Mouse (Mus musculus) spleen, postnatal 14 days (tissue): ENCODE data around the gene Rnf114.

Experiments
- DNase-seq, 2 experiments: peaks; one replicate each; pipeline ENCODE4 v3.0.0; 2021 to 2022; ENCODE audit warnings: low spot score in 2 of 2

Rnf114 gene

DNA sequence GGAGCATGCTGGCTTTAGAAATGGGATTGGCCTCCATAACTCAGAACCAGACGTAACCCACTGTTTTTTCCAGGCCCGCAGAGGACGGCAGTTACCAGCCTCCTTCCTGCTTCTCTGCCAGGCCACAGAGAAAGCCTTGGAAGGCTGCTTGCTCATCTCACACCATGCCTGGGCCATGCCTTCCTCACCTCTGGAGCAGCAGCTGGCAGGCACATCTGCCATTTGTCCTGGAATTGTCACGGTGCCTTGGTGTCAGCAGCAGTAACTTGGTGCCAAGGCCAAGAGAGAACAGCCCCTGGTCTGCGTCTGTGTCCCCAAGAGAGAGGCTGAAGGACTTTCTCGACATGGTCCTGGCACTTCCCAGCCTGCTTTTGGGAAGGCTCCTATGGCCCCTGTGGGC, 18.2 kb upstream of the Rnf114 start:
- DNase-seq: no peak

DNA sequence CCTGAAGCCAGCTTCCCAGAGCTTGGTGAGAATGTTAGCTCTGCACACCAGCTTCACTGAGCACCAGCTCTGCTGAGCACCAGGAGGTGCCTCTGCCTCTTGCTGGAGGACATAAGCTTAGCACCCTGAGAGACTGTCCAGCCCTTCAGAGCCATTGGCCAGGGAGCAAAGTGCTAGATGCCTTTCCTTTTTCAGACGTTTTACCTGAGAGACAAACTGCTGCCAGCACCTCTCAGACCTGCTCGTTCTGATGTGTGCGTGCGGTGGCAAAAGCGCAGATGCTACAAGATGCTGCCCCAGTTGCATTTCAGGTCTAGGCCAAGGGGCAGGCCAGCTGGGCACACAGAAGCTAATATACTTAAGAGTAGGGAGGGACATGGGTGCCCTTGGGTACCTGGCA, 16.8 kb upstream of the Rnf114 start:
- no peak for DNase-seq

DNA sequence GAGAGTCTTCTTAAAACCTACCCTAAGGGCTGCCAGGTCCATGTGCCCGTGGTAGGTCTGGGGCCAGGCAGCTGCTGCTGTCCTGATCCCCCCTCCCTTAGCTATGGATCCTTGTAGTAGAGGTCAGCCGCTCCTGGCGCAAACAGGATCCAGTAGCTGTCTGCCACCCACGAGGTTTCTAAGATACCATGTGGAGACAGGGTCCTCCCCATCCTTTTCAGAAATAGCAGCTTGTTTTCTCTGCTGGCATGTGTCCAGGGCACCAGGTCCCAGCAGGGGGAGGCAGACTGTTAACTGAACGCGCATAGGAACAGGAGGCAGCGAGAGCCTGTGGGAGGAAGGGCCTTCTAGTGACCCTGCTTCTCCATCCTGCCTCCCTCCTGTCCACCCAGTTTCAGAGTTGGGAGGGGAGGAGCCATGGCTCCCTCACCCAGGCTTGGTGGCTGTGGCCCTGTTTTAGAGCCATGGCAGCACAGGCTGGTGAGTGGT, 16.2 kb upstream of the Rnf114 start:
- no peak for DNase-seq

DNA sequence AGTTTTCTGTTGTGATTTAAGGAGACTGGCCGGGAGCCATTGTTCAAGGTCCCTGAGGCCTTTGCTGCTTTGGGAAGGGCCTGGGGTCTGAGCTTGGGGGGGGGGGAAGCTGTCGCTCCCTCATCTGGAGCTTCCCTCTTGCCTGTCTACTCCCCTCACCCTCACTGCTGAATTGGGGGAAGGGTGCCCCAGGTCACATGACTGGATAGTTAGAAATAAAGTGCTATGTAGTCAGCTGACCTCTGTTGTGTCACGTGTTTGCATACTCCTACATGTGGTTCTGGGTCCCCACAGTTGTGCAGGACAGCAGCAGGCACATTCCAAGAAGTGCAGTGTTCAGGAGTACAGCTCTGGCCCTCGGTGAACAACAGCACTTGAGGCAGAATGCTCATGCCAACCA, 15.7 kb upstream of the Rnf114 start:
- DNase-seq: no peak

DNA sequence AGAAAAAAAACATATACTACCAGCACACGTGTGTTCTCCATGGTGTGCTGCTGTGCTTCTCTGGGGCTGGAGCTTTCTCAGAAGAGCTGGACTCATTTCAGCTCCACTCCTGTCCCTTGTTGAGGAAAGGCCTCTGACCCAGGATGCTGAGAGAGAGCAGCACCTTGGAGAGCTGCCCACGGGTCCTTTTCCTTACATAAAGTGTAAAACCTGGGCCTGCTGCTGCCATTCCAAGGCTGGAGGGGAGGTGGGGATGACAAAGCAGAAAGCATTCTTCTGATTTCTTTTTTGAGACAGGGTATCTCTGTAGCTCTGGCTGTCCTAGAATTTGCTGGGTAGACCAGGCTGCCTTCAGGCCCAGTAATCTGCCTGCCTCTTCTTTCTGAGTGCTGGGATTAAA, 14.3 kb upstream of the Rnf114 start:
- DNase-seq: no peak

DNA sequence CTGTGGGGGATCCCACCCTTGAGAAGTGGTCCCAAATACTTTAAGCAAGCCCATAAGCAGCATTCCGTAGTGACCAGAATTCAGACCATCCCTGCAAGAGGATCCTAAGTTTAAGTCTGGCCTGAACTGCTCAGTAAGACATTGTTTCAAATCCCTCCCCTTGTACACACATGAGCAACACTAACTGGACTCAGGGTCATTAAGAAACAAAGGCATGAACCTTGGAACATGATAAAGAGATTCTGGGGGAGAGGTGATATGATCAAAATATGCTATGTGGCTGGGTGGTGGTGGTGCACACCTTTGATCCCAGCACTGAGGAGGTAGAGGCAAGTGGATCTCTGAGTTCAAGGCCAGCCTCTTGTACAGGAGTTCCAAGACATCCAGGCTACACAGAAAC, 12.9 kb upstream of the Rnf114 start:
- no peak for DNase-seq

DNA sequence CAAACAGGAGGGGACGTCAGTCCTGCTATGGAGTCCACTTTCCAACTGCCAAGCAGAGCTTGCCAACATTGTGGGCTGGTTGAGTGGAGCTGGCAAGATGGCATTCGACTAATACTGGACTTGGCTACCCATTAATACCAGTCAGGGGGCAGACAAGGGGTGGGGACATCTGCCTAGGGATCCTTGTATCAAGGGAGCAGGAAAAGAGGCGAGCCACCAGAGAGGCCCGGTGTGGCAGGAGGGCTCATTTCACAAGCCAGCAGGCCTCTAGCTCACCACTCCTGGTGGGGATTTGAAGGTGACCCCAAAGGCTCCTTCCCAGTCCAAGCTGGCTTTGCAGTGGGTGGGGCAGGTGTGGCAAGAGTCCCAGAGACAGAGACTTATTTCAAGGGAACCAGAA, 9.8 kb upstream of the Rnf114 start:
- DNase-seq: no peak

DNA sequence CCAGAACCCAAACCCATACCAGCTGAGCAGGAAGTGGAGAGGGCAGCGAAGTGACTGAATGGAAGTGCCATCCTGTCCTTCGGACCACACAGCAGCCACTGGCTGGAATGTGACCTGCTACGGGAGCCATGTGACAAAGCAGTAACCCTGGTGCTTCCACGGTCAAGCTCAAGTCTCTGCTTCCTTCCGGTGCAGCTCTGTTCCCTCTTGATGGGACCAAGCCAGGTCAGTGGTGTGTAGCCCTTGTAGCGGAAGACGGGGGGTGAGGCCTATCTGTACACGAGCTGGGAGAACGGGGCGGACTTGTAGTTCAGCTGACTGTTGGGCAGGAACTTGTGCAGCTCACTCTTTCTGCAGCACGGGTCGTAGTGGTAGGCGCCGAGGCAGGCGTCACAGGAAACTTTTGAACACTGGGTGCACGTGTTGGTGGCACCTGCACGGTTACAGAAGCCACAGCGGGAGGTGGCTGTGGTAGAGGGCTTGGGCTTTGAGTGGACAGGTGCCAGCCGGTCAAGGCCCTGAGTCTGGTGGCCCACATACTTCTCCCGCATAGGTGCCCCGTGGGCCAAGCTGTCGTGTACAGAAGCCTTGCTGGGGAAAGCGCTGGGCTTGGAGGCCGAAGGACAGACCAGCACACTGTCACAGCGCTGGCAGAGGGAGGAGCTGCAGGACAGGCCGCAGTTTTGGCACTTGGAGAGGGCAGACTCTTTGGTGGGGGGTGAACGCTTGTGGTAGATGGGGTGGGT, 9.2 kb upstream of the Rnf114 start:
- no peak for DNase-seq

DNA sequence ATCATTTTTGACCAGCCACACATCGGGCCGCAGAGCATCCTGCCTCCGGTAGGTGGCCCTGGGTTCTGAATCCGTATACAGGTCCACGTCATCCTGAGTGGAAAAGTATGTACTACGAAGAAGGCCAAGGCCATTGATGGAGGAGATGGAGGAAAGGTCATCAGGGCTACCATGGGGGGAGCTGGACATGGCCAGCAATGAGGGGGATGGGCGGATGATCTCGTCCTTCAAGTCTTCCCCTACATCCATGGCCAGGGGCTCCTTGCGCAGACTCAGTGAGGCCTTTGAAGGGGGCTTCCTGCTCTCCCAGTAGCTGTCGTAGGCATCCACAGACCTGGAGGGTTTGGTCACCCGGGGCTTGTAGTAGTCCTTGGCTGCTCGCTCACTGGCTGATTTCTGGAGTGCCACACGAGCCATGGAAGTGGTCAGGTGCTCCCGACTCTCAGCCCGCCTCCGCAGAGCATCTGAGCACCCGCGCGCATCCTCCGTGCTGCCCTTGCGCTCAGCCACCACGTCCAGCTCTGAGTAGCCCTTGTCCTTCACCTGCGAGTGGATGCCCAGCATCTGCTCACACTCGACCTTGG, 8.5 kb upstream of the Rnf114 start:
- DNase-seq: no peak

DNA sequence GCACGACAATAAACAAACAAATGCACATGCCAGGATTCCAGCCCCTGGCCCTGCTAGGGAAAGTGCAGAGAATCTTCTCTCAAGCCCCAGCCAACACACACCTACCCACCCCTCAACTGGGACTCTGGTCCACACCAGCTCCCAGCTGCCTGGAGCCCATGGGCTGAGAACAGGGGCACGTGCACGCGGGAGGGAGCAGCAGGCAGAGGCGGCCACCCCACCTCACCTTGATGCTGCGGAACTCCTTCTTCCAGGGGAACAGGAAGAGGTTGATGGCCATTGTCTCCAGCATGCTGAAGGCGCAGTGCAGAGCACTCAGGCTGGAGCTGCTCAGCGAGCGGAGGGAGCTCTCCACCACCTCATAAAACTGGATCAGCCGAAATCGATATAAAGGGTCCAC, 7.5 kb upstream of the Rnf114 start:
- no peak for DNase-seq

DNA sequence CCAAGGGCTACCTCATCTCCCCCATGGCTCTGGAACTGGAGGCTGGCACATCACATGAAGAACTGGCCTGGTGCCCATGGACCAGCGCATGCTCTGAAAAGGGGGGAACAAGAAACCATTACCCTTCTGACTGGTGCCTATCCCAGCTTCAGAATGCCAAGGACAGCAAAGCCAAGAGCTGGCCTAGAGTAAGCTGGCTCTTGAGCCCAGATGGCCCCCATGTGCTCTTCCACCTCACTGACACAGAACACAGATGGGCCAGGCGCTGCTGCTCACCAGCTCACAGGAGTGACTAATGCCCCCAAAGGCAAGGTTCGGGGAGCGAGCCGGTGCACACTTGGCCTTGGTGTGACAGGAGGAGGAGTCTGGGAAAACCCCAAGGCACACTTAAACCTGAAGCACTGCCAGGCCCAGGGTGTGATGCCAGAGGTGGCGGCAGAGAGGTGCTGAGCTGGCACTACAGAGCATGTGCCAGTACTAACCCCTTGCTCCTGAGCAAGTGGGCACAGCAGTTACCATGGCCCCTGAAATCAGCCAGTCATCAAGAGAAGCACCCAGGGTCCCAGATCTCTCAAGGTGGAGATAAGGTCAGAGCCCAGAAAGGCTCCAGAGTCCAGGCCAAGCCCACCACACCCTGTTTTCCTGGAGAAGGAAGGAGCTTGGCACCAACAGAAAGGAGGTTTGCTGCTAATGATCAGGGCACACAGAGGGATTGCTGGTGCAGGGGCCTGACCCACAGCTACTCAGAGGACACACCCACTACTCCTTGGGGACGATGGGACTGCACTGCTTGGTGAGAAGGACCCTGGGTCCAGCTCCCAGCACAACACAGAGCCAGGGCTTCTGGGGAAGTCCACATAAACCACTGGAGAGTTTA, 6.7 kb upstream of the Rnf114 start:
- DNase-seq: no peak

DNA sequence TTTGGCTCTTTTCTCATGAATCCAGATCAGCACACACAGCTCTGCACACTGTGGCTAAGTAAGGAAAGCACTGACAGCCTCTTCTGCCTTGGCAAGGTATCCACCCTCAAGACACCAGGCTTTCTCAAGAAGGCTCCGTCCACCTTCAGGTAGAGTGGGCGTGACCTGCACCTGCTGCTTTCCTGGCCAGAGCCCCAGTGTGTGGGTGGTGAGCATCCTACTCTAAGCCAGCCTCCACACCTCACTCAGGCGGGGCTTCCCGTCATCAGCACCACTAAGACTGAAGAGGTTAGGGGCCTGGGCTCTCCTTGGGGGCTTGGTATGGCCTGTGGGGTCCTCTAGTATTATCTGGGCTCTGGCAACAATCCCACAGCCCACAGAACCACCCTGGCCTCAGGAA, 5.9 kb upstream of the Rnf114 start:
- no peak for DNase-seq

DNA sequence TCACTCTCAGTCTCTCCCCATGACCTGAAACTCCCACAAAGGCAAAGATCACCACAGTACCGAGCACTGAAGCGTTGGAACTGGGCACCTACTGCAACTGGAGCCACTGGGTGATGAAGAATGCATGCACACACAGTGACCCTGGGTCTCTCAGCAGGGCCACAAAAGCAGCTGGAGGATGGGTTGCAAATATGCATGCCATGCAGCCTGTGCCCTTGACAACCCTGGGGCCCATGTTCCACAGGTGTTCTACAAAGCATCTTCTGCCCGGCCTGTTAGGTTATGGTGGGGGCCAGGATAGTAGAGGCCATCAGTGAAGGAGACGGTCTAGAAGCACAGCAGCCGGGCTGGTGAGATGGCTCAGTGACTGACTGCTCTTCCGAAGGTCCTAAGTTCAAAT, 4.9 kb upstream of the Rnf114 start:
- DNase-seq: no peak

DNA sequence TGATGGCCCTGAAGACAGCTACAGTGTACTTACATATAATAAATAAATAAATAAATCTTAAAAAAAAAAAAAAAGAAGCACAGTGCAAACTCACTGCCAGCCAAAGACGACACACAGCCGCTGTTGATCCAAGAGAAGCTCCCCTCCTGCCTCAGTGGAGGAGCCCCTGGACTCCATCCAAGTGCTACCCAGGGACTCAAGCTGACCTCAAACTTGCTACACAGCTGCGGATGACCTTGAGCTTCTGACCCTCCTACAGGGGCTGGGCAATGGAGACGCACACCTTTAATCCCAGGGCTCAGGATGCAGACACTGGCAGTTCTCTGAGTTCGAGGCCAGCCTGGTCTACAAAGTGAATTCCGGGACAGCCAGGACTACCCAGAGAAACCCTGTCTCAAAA, 4.5 kb upstream of the Rnf114 start:
- DNase-seq: no peak

DNA sequence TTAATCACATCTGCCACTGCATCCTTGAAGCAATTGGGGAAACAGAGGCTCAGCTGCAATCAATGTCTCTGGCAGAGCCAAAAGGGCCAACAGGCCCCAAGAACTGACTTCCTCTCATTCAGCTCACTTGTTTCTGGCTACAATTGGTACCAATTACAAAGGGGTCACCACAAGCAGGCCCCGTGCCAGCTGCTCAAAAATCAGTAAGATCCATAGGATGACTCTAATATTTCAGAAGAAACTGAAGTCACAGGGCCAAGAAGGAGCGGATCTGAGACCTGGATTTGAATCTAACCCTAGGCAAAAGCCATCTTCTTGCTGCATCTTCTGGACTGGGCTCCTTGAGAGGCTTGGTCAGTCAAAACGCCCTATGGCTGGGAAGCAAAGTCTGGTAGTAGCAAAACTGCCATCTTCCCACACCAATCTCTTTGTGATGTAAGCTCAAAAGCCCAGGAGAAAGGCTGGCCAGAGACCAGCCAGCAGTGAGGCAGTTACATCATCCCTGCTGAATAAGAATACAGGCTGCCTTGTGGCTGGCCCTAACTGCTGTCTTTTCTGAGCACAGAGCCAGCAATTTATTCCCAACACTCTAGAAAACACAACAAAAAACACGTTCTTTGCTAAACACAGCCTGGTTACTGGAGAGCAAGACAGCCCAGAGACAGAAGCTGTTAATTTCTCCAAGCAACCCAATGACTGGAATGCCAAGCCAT, 1.5 kb upstream of the Rnf114 start:
- no peak for DNase-seq

DNA sequence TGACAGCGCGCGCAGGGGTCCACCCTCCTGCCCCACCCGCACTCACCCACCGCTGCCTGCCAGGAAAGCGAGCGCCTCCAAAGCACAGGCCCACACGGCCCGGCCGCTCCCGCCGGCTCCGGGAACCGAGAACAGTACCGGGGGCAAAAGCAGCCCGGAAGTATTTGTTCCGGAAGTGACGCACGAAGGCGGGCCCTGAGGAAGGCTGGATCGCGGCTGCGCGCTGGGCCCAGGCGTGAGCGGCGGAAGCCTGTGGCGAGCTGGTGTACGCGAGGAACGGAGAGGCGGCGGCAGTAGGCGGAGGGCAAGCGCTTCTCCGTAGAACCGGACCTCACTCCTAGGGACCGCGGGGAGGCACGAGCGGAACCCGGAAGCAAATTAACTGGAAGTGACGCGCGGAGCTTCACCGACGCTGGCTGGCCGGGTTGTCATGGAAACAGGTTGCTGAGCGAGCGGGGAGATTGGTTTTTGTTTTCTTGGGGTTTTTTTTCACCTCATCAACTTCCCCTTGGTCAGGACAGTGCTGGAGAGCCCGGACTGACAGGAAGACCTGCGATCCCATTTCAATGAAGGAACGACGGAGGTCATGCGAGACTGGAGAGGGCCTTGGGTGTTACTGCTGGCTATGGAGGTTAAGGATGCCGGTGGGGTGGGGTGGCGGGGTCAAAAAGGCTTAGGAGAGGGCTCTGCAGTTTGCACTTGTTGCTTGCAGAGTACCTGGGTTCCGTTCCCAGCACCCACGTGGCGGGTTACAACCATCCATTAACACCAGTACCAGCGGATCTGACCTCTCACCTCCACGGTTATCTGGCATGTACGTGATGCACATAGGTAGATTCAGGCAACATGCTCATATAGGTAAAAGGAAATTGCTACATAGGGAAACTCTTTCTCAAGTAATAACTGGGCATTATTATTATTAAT, 530 bp downstream of the Rnf114 start, which contains the start of gene Spata2:
Gene Spata2 (minus strand): TSS at position 175 of the 924 bp plus-strand sequence.
- DNase-seq: peak; percentile 88 to 95

DNA sequence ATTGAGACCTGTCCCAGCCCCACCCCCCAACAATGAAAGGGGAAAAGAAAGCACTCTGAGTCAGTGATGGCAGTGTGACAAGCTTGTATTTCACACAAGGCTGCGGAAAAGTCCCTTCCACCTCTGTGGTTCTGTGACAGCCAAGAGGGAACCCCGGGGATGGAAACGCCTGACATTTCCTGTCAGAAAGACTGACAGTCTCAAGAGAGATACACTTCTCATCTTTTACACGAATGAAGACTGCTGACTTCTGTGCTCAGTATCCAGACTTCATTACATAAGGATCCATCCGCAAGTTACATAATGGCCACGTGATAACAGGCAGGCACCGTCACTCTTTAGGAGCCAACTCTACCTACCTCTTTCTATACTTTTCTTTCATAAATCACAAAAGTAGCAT, 4.0 kb downstream of the Rnf114 start:
- DNase-seq: no peak

DNA sequence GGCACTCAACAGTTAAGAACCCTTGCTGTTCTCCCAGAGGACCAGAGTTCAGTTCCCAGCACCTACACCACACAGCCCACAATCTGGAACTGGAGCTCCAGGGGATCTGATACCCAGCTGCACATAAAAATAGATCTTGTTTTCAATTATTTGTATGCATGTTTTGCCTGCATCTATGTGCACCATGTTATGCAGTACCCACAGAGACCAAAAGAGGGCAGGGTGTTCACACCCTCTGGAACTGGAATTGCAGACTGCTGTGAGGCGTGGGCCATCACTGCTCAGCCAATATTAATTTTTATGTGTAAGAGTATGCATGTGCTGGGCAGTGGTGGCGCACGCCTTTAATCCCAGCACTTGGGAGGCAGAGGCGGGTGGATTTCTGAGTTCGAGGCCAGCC, 4.8 kb downstream of the Rnf114 start:
- DNase-seq: peak; percentile 29 to 64

DNA sequence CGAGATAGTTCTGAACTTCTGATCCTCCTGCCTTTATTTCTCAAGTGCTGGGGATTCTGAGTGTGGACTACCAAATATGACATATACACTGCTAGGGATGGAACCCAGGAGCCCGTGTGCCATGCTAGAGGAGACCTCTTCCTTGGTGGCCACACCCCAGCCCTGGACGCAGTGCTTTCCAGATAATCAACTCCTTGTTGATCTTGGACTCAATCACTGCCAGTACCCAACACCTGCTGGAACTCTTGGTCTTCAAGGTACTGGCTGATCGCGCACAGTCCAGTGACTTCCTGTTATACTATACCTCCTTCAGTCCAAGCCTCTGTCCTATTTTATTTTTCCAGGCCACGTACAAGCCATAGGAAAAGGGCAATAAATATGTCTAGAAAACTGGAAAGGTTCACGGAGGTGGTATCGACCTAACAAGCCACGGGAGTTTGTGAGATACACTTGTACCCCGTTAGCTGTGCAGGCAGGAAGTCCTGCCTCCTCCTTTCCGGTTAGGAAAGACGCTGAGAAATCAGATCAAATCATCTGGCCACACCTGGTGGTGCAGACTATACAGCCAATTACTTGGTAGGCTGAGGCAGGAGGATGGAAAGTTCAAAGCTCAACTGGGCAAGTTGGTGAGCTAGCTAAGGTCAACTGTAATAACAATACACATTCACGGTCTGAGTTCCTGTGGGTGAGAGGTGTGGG, 10.3 kb downstream of the Rnf114 start:
- no peak for DNase-seq

DNA sequence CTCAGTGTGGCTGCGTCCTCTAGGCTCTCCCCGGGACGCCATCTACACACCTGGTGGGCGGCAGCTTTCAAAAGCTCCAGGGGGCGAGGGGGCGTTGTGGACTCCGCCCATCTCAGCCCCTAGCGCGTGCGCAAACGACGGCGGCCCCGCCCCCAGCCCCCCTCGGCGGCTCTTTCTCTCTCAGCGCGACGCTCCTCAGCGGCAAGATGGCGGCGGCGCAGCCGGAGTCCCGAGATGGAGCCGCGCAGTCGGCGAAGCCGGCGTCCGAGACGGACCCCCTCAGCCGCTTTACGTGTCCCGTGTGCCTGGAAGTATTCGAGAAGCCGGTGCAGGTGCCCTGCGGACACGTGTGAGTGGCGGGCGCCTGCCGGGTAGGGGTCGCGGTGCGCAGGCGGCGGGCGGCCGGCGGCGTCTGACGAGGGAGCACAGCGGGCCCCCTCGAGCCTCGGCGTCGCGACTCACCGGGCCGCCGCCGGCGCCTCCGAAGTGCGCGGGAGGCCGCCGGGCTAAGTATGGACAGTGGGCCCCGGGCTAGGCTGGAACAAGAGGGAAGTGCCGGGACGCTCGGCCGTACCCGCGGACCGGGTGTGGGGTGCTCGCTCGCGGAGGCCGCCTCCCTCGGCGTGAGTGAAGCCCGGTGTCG, 10.9 kb downstream of the Rnf114 start:
- peak; percentile 79 to 84 for DNase-seq
